Mouse (Mus musculus): ENCODE data around the gene Slc39a11. TPM values are rescaled to one million over a fixed set of nuclear protein-coding genes. Genes with fewer than 3 reads are reported as not detected.

Slc39a11 gene
- total RNA-seq, 2 experiments from 2014 or later, result 23.5 to 26.1 TPM

DNA sequence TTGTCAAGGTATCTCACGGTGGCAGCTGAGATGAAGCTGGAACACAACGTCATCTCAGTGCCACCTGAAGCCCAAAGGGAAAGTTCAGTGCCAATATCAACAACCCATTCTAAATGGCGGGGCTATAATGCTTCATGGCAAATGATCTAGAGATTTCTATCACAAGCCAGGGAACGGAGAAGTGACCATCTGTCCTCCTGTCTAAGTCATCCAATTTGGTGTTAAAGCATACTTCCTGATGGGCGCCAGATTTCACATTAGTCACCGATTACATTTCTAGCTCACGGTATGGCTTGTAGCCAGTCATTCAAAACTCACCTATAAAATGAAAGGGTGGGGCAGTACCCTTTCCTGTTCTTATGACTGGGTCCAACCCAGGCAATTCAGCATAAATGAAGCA, 435.1 kb downstream of the Slc39a11 start:
- intact Hi-C loops (cut with DNase I), result no loop called here
- no peak for DNase-seq

- intact Hi-C loops (cut with DNase I), result no loop called here
- no peak for DNase-seq
Observed at GRCm38 (mm10) chr11:113212390-113213025, 437.4 kb downstream of the Slc39a11 start.

- no peak for DNase-seq
- intact Hi-C loops (cut with DNase I), result no loop called here
Observed at GRCm38 (mm10) chr11:113209220-113209878, 440.5 kb downstream of the Slc39a11 start.

DNA sequence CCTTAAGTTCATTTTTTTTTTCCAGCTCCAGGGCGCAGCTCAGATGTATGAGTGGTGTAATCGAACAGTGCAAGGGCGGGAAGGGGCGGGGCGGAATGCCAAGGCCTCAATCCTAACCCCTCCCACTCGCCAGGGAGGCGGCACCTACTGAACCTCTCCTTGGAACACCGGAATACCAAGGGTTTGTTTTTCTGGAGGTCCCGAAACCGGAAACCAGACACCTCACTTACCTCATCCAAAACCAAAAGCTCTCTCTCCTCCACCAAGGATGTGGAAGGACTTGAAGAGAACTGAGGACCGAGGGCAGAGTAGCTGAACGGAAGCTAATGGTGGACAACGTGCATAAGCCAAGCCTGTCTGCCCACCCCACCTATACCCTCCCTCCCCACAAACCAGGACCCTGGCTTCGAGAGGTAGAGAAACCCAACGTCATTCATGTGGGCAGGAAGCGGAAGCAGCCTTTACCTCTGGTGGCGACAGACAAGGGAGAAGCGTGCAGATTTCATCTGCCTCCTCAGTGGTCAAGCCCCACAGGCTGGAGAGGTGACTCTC, 441.3 kb downstream of the Slc39a11 start:
- intact Hi-C loops (cut with DNase I), result no loop called here
- DNase-seq, result no peak

- intact Hi-C loops (cut with DNase I), result no loop called here
- DNase-seq, result no peak
Observed at GRCm38 (mm10) chr11:113207966-113208365, 441.9 kb downstream of the Slc39a11 start.

- intact Hi-C loops (cut with DNase I), result no loop called here
- DNase-seq, result peak; percentile 69
Observed at GRCm38 (mm10) chr11:113206099-113206498, 443.8 kb downstream of the Slc39a11 start.

DNA sequence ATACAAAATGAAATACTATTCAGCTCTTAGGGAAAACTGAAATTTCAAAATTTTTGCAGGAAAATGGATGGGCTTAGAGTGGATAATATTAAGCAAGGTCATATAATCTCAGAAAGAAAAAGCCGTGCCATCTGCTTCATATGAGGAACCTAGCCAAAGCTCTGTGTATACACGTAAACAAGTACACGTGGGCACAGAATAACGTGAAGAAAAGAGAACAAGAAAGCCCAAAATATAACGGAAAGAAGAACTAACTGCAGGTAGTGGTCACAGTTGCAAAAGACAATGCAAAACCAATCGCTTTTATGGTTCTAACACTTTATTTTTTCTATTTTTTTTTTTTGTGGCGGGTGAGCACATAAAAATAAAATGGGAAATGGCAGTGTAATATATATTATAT, 446.9 kb downstream of the Slc39a11 start:
- intact Hi-C loops (cut with DNase I), result no loop called here
- DNase-seq, result no peak

DNA sequence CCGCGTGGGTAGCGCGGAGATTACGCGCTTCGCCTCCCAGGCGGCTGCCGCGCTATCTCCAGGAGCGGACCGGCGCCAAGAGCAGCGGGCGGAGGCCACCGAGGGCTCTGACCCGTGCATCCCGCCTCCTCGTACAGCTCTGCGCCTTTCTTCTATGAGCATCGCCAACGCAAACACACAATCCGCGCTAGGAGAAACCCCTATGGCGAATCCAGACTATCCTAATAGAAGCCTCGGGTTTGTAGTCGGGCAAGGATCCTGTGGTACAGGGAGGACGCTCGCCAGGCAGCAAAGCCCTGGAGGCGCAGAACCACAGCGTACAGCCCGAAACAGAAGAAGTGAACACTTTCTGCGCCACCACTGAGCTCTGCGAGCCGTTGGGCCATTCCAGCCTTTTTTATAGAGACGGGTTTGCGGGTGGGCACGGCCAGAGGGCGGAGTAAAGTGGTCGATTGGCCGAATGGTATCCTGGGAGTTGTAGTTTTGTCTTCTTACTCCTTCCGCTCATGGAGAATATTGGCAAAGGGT, 448.3 kb downstream of the Slc39a11 start:
- peak; percentile 88 for DNase-seq
- intact Hi-C loops (cut with DNase I), result no loop called here

GRCm38 (mm10) chr11:113200901-113201300, 449.0 kb downstream of the Slc39a11 start:
- intact Hi-C loops (cut with DNase I), result no loop called here

GRCm38 (mm10) chr11:113198586-113198985, 451.3 kb downstream of the Slc39a11 start:
- no peak for DNase-seq
- intact Hi-C loops (cut with DNase I), result no loop called here

More at GRCm38 (mm10) chr11:113200901-113201300, 449.0 kb downstream of the Slc39a11 start:
- no peak for DNase-seq

GRCm38 (mm10) chr11:113197624-113198023, 452.3 kb downstream of the Slc39a11 start:
- DNase-seq, result no peak
- intact Hi-C loops (cut with DNase I), result no loop called here

GRCm38 (mm10) chr11:113196234-113197007, 453.5 kb downstream of the Slc39a11 start:
- no peak for DNase-seq
- intact Hi-C loops (cut with DNase I), result no loop called here

Other genes starting within 250 kb of the Slc39a11 start
- gene Sstr2, start 30.7 kb downstream of the Slc39a11 start, total RNA-seq (2021), result 10 to 100 TPM; 21.2 to 23.0 TPM
- gene Cog1, start 910 bp downstream of the Slc39a11 start, total RNA-seq (2021), result 10 to 100 TPM; 36.2 to 36.4 TPM
- gene Fam104a, start 34.1 kb upstream of the Slc39a11 start, total RNA-seq (2021), result 10 to 100 TPM; 28.1 to 29.3 TPM
- 10 to 100 TPM; 19.2 to 19.4 TPM for gene D11Wsu47e, start 34.3 kb upstream of the Slc39a11 start, total RNA-seq (2021)
- not detected for gene Cpsf4l, start 59.9 kb upstream of the Slc39a11 start, total RNA-seq (2021)
- gene Cdc42ep4, start 101.8 kb upstream of the Slc39a11 start, total RNA-seq (2021), result 10 to 100 TPM; 53.1 to 53.4 TPM

Measured in left cerebral cortex, postnatal 4 days (tissue).